Mouse (Mus musculus) B cell, adult 2 months (primary cell): ENCODE results near the gene Prkcz.
"Not testable (repeated sequence)": the region's sequence is repeated elsewhere in the genome, so short reads cannot be mapped to it uniquely, and the experiment has no call there.

ENCODE experiments used
- DNase-seq, 2 experiments: peaks; one replicate each; pipeline ENCODE4 v3.0.0; 2022

Prkcz gene

GRCm38 (mm10) chr4:155357601-155358000 lies 3.6 kb downstream of the Prkcz start:
- peak in 1 of 2 experiments; percentile 27 for DNase-seq

GRCm38 (mm10) chr4:155356354-155356753 lies 4.8 kb downstream of the Prkcz start:
- no peak for DNase-seq

- DNase-seq, result no peak
Observed at GRCm38 (mm10) chr4:155354546-155354945, 6.6 kb downstream of the Prkcz start.

GRCm38 (mm10) chr4:155354035-155354434 lies 7.1 kb downstream of the Prkcz start:
- DNase-seq, result no peak

GRCm38 (mm10) chr4:155352581-155352980 lies 8.6 kb downstream of the Prkcz start:
- DNase-seq, result no peak

- DNase-seq, result no peak
Observed at GRCm38 (mm10) chr4:155346350-155346749, 14.8 kb downstream of the Prkcz start.

- peak; percentile 17 to 18 for DNase-seq
Observed at GRCm38 (mm10) chr4:155345608-155345953, 15.6 kb downstream of the Prkcz start.

GRCm38 (mm10) chr4:155344716-155345607 lies 16.2 kb downstream of the Prkcz start:
- DNase-seq, result no peak

GRCm38 (mm10) chr4:155344299-155344600 lies 16.9 kb downstream of the Prkcz start:
- no peak for DNase-seq

GRCm38 (mm10) chr4:155343415-155344298 lies 17.5 kb downstream of the Prkcz start:
- no peak for DNase-seq

GRCm38 (mm10) chr4:155336284-155337050 lies 24.7 kb downstream of the Prkcz start:
- DNase-seq, result no peak

GRCm38 (mm10) chr4:155332253-155332652 lies 28.9 kb downstream of the Prkcz start:
- no peak for DNase-seq

GRCm38 (mm10) chr4:155328385-155328784 lies 32.8 kb downstream of the Prkcz start:
- not testable (repeated sequence) for DNase-seq

- DNase-seq, result no peak
Observed at GRCm38 (mm10) chr4:155325773-155326172, 35.4 kb downstream of the Prkcz start.

- DNase-seq, result no peak
Observed at GRCm38 (mm10) chr4:155324511-155324910, 36.6 kb downstream of the Prkcz start.

GRCm38 (mm10) chr4:155323081-155323795 lies 37.9 kb downstream of the Prkcz start:
- DNase-seq, result no peak

GRCm38 (mm10) chr4:155320281-155321244 lies 40.6 kb downstream of the Prkcz start:
- DNase-seq, result peak; percentile 61 to 63

- DNase-seq, result no peak
Observed at GRCm38 (mm10) chr4:155318266-155318665, 42.9 kb downstream of the Prkcz start.

- DNase-seq, result no peak
Observed at GRCm38 (mm10) chr4:155315031-155315430, 46.1 kb downstream of the Prkcz start.

- no peak for DNase-seq
Observed at GRCm38 (mm10) chr4:155308679-155309078, 52.5 kb downstream of the Prkcz start.

- DNase-seq, result peak; percentile 61 to 63
Observed at GRCm38 (mm10) chr4:155308068-155308467, 53.1 kb downstream of the Prkcz start.
